Mouse (Mus musculus) liver, embryonic 14.5 days (tissue): Measurements from ENCODE around the gene Gramd1b. TPM values are rescaled to one million over a fixed set of nuclear protein-coding genes. Genes with fewer than 3 reads are reported as not detected.

Source experiments
- ATAC-seq: fragments of 200-750 bp; cut with Nextera tagmentation; 2 replicates; pipeline ENCODE4 v1.8.0; 2017; ENCODE audit warnings: moderate number of reproducible peaks, mild to moderate bottlenecking, moderate library complexity; ENCODE audit not compliant: insufficient read depth
- DNase-seq, 3 experiments: peaks; one replicate each; pipeline ENCODE4 v3.0.0-alpha.2; 2012 to 2013; ENCODE audit warnings: low read depth in 3 of 3, low spot score in 3 of 3
- H3K27ac ChIP-seq: fragments of 300-500 bp; sonication (generic); 2 replicates; pipeline ENCODE4 v1.5.1; 2014; ENCODE audit warnings: moderate library complexity, mild to moderate bottlenecking, control low read depth, inconsistent platforms
- H3K27me3 ChIP-seq: fragments of 300-500 bp; sonication (generic); 2 replicates; pipeline ENCODE4 v1.6.1; 2014; ENCODE audit warnings: mild to moderate bottlenecking, low read length, moderate library complexity; ENCODE audit not compliant: control insufficient read depth, insufficient read depth
- H3K36me3 ChIP-seq: fragments of 300-500 bp; sonication (generic); replicated peaks from 2 replicates; pipeline ENCODE4 v1.6.1; 2014; ENCODE audit warnings: low read depth; ENCODE audit not compliant: control insufficient read depth, insufficient read depth
- H3K4me1 ChIP-seq, 2 experiments: fragments of 200-500 bp in 1 of 2; fragments of 300-500 bp in 1 of 2; sonication (generic) in 1 of 2; replicated peaks; 2 replicates each; pipeline ENCODE4 v1.6.1; 2012 to 2014; ENCODE audit warnings: antibody characterized with exemption in 1 of 2, inconsistent platforms in 1 of 2, low read length in 1 of 2; ENCODE audit not compliant: control insufficient read depth in 2 of 2, insufficient read depth in 2 of 2
- H3K4me2 ChIP-seq: fragments of 300-500 bp; sonication (generic); 2 replicates; pipeline ENCODE4 v1.6.1; 2014; ENCODE audit warnings: low read depth, mild to moderate bottlenecking, control low read depth, moderate library complexity
- H3K4me3 ChIP-seq, 2 experiments: fragments of 200-500 bp in 1 of 2; fragments of 300-500 bp in 1 of 2; sonication (generic) in 1 of 2; 2 replicates each; pipeline ENCODE4 v1.5.1; 2012 to 2014; ENCODE audit warnings: low read depth in 2 of 2, low read length in 2 of 2, mild to moderate bottlenecking in 2 of 2, control low read depth in 1 of 2, inconsistent platforms in 1 of 2, moderate library complexity in 1 of 2; ENCODE audit not compliant: insufficient read depth in 1 of 2
- H3K9ac ChIP-seq: fragments of 300-500 bp; sonication (generic); replicated peaks from 2 replicates; pipeline ENCODE4 v1.6.1; 2014; ENCODE audit warnings: mild to moderate bottlenecking, control low read depth, moderate library complexity
- H3K9me3 ChIP-seq: fragments of 300-500 bp; sonication (generic); 2 replicates; pipeline ENCODE4 v1.6.1; 2016; ENCODE audit warnings: low read length, mixed read lengths; ENCODE audit not compliant: control insufficient read depth
- CTCF ChIP-seq: IDR thresholded peaks from 2 replicates; pipeline ENCODE4 v1.5.1; 2016; ENCODE audit warnings: antibody characterized with exemption, low read depth, control low read depth
- EP300 ChIP-seq: IDR thresholded peaks from 2 replicates; pipeline ENCODE4 v1.6.1; 2016; ENCODE audit warnings: antibody characterized with exemption, low read depth
- WGBS: fragments of 180-500 bp; shearing (Covaris S2); extraction: QIAGEN DNeasy Blood & Tissue Kit; methylation state at CpG from one replicate; pipeline ENCODE4 v1.1.7; 2014; ENCODE audit not compliant: insufficient replicate concordance; 5-methylcytosine and 5-hydroxymethylcytosine counted together
- polyA plus RNA-seq, 2 experiments: library from polyadenylated mRNA; depleted of rRNA in 1 of 2; stranded (reverse) in 1 of 2; unstranded in 1 of 2; fragments of >200 nt; fragmentation: Nextera tagmentation in 1 of 2; extraction: Ambion mirVana in 1 of 2; gene quantifications; 2 replicates each; pipeline versions ENCODE4 v1.2.1 to v1.2.3; 2012 to 2014

Gene Gramd1b
- polyA plus RNA-seq, 2 experiments = 0.71 to 1.0 TPM

DNA sequence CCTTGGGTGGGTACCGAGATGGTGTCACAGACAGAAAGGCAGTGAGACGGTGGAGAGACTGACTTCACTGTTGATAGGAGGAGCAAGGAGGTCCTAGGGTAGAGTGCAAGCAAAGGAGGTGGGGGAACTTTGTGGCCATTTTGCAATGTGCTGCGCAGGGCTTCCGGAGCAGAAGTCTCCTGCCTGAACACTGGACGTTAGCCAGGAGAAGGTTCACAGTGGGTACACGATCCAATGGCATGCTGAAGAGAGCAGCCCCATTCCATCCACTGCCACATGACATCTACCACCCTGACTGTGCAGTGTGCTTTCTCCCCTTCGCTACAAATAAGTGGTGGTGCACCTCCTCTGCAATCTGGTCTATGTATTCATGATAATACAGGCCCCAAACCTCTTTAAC is 258.4 kb downstream of the Gramd1b start:
- TF ChIP-seq EP300 (no peak), CTCF (no peak)
- Histone ChIP-seq H3K27ac (no peak overlapping the region), H3K36me3 (no peaks in the 10 kb centered on the region), H3K9ac (no peak overlapping the region), H3K27me3 (peaks cover 8% of the 10 kb centered on the region), H3K4me2 (no peak overlapping the region), H3K9me3 (no peaks in the 10 kb centered on the region), H3K4me1 (peaks cover 0 to 2% of the 10 kb centered on the region in 2 experiments; a peak in 1 of 4 replicates), H3K4me3 (no peak overlapping the region)
- DNase-seq = no peak
- no peak for ATAC-seq
- 63% methylated on average over 7 of the region's 7 CpGs for WGBS

GRCm38 (mm10) chr9:40271075-40271474 is 260.1 kb downstream of the Gramd1b start:
- Histone ChIP-seq H3K9ac (no peak overlapping the region), H3K4me1 (peaks cover 0 to 2% of the 10 kb centered on the region in 2 experiments; a peak in 1 of 4 replicates), H3K36me3 (no peaks in the 10 kb centered on the region), H3K9me3 (no peaks in the 10 kb centered on the region), H3K4me3 (no peak overlapping the region), H3K27ac (no peak overlapping the region), H3K4me2 (no peak overlapping the region), H3K27me3 (peaks cover 8% of the 10 kb centered on the region)
- whole genome bisulfite sequencing = 38% methylated on average over 3 of the region's 3 CpGs
- no peak for TF ChIP-seq EP300
- no peak for TF ChIP-seq CTCF
- DNase-seq (no peak), ATAC-seq (no peak)

- peaks cover 0 to 2% of the 10 kb centered on the region in 2 experiments; a peak in 1 of 4 replicates for H3K4me1 ChIP-seq
- H3K4me2 ChIP-seq = no peak overlapping the region
- no peak overlapping the region for H3K27ac ChIP-seq
- H3K36me3 ChIP-seq = no peaks in the 10 kb centered on the region
- peaks cover 8% of the 10 kb centered on the region for H3K27me3 ChIP-seq
- no peak overlapping the region for H3K9ac ChIP-seq
- no peak for TF ChIP-seq CTCF
- TF ChIP-seq EP300 = no peak
- H3K4me3 ChIP-seq = no peak overlapping the region
- ATAC-seq = no peak
- WGBS = 19% methylated on average over 8 of the region's 8 CpGs
- DNase-seq = no peak
- no peaks in the 10 kb centered on the region for H3K9me3 ChIP-seq
Observed at GRCm38 (mm10) chr9:40269880-40270279, 261.3 kb downstream of the Gramd1b start.

- no peak within 1 kb of the TSS for H3K9ac ChIP-seq
Observed at GRCm38 (mm10) chr9:40269103-40269861, 261.9 kb downstream of the Gramd1b start, which contains the start of gene Scn3b. Gene Scn3b (plus strand): TSS chr9:40269217.

GRCm38 (mm10) chr9:40268748-40269102 is 262.5 kb downstream of the Gramd1b start:
- Histone ChIP-seq H3K27me3 (peaks cover 8% of the 10 kb centered on the region), H3K9ac (no peak overlapping the region), H3K4me2 (peak overlapping the region; percentile 23; the same call in 1 of the 2 replicates), H3K36me3 (no peaks in the 10 kb centered on the region), H3K27ac (no peak overlapping the region), H3K4me3 (no peak overlapping the region), H3K9me3 (no peaks in the 10 kb centered on the region), H3K4me1 (peaks cover 0 to 2% of the 10 kb centered on the region in 2 experiments; a peak in 1 of 4 replicates)
- DNase-seq = no peak
- 3% methylated on average over 4 of the region's 4 CpGs for WGBS
- no peak for TF ChIP-seq EP300
- TF ChIP-seq CTCF = no peak
- no peak for ATAC-seq

More at GRCm38 (mm10) chr9:40269103-40269861, 261.9 kb downstream of the Gramd1b start, which contains the start of gene Scn3b:
- peak within 1 kb of the TSS; percentile 23 for H3K4me2 ChIP-seq
- DNase-seq (no peak), ATAC-seq (no peak)
- no peaks in the 10 kb centered on the region for H3K36me3 ChIP-seq
- TF ChIP-seq EP300 = no peak
- no peak for TF ChIP-seq CTCF
- no peaks in the 10 kb centered on the region for H3K9me3 ChIP-seq
- 0 out of 4 replicates have a peak within 1 kb of the TSS, but pooled peaks of 1 of the 2 experiments have one; percentile 0 for H3K4me3 ChIP-seq
- 1% methylated on average over 40 of the region's 42 CpGs for WGBS
- H3K4me1 ChIP-seq = peaks cover 0 to 2% of the 10 kb centered on the region in 2 experiments; a peak in 1 of 4 replicates
- H3K27ac ChIP-seq = no peak within 1 kb of the TSS
- H3K27me3 ChIP-seq = peaks cover 8% of the 10 kb centered on the region
